Mouse (Mus musculus) cortical plate, adult 2 months (tissue): Measurements from ENCODE around the gene Srm.

Experiments used
- CTCF ChIP-seq: fragments of 200-500 bp; IDR thresholded peaks from 2 replicates; pipeline ENCODE4 v1.5.1; 2011; ENCODE audit warnings: mild to moderate bottlenecking, control low read depth, low read length; ENCODE audit not compliant: insufficient read depth; ENCODE audit errors: extremely low read depth
- POLR2A ChIP-seq: fragments of 200-500 bp; IDR thresholded peaks from 2 replicates; pipeline ENCODE4 v1.6.1; 2011; ENCODE audit warnings: mild to moderate bottlenecking, low read length, control low read depth; ENCODE audit not compliant: insufficient read depth; ENCODE audit errors: extremely low read depth

- TF ChIP-seq CTCF, result no peak
- no peak for TF ChIP-seq POLR2A
These were observed 18.1 kb upstream of the Srm start for GRCm38 (mm10) chr4:148573222-148573621.
